Mouse (Mus musculus) neutrophil, adult 5-6 weeks (primary cell): ENCODE results near the gene Net1. TPM values are rescaled to one million over a fixed set of nuclear protein-coding genes. Genes with fewer than 3 reads are reported as not detected.
A peak's percentile ranks its signal among the peaks of the same experiment; 100 is the strongest.
"Not testable (repeated sequence)": the region's sequence is repeated elsewhere in the genome, so short reads cannot be mapped to it uniquely, and the experiment has no call there.

Source experiments
- ATAC-seq: fragments of 151-379, 151-347 bp; 2 replicates; pipeline ENCODE4 v1.8.0; 2017; ENCODE audit warnings: mild to moderate bottlenecking, moderate TSS enrichment; ENCODE audit not compliant: insufficient number of reproducible peaks, poor library complexity, low FRiP score, severe bottlenecking; ENCODE audit errors: extremely low read depth
- total RNA-seq: library from RNA; stranded (forward); fragments of 200-1000 nt; gene quantifications from 2 replicates; pipeline ENCODE4 v1.2.3, GENCODE M21; 2017

The Net1 gene
- total RNA-seq = 32.8 and 40.9 TPM in 2 replicates

DNA sequence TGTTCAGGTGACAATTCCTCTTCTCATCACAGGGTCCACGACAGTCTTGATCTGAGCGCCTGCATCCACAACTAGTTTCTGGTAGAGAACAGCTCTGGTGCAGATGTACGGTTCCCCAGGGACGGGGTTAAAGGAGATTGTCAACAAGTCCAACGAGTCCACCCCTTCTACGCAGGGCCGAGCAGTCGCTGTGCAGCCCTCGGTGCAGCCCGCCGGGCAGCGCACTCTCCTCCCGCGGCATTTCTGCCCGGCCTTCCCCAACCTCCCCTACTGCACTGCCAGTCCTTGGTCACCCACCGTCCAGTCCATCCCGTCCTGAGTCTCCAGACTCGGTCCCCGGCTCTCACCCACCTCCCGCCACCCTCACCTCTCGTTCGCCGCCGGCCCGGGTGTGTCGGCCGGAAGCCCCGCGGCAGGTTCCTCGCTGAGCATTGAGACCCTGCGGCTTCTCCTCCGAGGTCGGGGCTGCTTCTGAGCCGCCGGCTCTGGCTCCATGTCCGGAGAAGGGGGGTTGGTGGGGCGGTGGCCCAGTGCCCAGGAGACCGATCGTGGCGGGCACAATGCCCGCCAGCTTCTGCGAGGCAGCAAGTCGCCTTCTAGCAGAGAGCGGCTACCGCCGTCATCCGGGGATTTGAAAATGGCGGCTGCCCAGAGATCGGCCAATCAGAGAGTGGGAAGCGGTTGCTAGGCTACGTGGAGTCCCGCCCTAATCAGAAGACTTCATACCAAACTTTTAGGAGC is at the start of gene Net1, which contains the start of gene Tubal3:
Gene Net1, minus strand, starts transcription at position 650 of the 741 bp plus-strand sequence.
Gene Tubal3, plus strand, starts transcription at position 704 of the 741 bp plus-strand sequence.
- peak; percentile 95 for ATAC-seq

DNA sequence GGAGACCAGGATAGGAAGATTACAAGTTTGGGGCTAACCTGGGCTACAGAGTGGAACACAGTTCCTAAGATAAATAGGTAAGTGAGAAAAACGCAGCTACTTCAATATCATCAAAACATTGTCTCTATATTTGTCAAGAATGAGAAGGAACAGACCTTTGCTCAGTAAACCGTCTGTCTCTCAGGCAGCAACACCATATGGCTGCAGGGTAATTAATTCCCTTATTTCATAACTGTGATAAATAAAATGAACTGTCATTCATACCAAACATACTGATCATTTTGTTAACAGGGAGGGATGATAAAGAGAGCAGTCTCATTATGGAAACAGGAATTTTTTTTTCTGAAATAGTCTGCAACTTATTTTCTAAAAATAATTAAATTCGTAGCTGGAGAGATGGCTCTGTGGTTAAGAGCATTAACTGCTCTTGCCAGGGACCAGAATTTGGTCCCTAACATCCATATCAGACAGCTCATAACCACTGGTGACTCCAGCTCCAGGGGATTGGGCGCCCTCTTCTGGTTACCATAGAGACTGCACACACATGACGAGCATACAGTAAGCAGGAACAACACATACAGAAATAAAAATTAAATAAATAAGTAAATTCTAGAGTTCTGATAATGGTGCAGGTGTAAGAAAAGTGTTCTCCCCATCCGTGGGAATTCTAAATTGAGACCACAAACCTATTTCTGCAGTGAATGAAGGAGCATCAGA is 33.3 kb upstream of the Net1 start:
- no peak for ATAC-seq

- ATAC-seq = no peak
Measured at GRCm38 (mm10) chr13:3949477-3949876, 31.5 kb upstream of the Net1 start.

DNA sequence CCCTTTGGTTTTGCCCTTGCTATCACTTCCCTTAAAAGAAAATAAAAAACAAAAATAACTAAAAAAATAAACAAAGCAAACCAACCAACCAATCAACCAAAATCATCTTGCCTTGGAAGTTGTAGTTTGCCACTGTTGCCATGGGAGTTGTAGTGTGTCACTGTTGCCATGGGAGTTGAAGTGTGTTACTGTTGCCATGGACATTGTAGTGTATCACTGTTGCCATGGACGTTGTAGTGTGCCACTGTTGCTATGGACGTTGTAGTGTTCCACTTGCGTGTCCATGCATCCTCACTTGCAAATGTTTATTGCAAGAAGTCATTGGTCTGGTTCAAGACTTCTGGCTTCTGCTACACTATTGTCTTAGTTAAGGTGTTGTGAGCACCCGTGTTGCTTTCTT is 29.2 kb upstream of the Net1 start:
- ATAC-seq = no peak

DNA sequence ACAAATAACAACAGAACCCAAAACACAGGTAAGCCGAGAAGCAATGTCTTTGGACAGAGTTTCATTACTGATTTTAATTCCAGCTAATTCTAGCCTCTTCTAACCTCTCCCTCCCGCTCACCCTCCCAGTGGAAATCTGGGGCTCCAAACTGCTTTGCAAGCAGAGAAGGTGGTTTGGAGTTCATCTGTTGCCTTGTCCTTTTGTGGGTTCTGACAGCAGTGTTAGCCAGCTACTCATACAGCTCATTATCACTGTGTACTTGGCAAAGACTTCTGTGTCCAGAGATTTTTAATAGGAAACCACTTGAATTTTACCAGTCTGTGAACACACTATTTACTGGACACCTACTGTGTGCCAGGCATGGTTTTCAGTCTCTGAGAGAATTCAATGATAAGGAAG is 27.2 kb upstream of the Net1 start, which contains the start of gene Ucn3:
Gene Ucn3, minus strand, starts transcription at position 101 of the 400 bp plus-strand sequence.
- no peak for ATAC-seq

DNA sequence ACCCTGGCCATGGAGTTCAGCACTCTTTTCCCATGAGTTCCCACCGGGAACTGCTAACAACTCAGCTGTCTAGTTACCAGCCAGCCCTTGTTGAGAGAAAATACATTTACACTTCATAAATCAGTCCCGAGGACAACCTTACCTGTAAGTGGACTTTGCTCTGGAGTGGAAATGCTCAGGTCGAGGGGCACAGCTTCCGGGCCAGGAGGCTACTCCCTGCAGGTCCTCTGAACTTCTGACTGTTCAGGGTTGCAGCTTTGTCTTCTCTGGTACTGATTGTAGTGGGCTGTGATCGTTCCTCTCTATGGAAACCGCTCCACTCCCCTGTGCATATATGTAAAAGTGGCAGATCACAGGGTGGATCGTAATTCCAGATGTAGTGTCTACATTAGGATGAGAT is 26.7 kb upstream of the Net1 start:
- ATAC-seq = no peak

DNA sequence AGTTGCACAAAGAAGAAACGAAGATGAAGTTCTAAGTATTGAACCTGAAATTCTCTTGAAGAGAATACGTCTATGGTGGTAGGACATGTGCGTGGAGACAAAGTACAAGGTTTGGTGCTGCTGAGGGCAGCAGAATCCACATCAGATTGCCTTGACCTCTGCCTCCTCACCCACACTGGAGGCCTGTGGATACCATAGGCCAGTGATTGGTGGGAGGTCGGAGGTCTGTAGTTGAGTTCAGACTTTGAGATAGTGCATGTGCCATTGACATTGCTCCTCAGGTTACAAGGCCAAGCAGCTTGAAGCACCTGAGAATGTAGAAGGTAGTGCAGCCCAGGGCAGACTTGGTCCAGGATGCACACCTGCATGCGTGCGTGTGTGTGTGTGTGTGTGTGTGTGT is 8.0 kb upstream of the Net1 start:
- no peak for ATAC-seq

- no peak for ATAC-seq
Measured at GRCm38 (mm10) chr13:3925632-3926031, 7.6 kb upstream of the Net1 start.

DNA sequence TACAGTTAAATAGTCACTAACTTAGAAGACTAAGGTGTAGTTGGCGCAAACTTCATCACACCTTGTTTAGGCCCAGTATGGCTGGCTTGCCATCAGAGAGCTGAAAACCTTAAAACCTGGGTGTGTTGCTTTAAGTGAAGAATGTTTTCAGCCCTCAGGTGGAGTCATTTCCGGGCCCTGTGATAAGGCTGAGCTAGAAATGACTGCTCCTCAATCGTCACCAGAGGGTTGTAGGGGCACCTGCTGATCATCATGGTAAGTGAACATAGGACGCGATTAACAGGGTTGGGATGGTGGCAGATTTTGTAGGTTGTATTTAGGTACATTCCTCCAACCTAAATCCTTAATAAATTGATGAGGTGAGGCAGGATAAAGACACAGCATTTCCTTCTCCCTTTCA is 6.5 kb upstream of the Net1 start:
- ATAC-seq = no peak

- ATAC-seq = no peak
Measured at GRCm38 (mm10) chr13:3913504-3913903, 4.5 kb downstream of the Net1 start.

DNA sequence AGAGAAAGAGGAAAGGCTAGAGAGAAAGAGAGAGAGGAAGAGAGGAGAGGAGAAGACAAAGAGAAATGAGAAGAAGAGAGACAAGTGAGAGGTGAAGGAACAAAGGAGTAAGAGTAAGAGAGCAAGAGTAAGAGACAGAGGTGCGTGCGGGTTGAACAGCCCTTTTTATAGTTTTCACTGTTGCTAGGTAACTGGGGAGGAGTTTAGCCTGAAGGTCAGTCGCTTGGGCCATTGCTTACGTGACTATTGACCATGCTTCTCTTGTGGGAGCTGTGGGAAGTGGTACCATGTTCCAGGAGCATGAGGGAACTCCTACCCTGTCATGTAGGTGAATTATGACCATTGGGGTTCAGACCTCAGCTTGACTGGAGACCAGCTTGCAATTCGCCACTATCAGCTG is 7.7 kb downstream of the Net1 start:
- ATAC-seq = no peak

DNA sequence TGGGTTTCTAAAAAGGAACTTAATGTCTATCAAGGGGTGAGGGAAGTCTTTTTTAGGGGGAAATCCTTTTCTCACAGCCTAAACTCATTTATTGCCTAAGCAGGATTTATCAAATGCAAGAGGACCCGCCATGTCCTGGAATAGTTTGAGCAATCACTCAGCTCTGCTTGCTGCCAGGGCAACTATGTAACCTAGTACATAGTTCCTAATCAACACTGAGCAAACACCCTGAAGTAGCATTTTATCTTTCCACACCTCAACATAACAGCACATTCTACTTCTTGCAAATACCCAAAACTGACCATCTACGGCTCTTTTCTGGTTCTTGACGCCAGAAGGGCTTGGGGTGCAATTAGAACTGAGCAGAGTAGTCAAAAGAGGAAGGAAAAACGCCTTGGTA is 9.8 kb downstream of the Net1 start:
- no peak for ATAC-seq

DNA sequence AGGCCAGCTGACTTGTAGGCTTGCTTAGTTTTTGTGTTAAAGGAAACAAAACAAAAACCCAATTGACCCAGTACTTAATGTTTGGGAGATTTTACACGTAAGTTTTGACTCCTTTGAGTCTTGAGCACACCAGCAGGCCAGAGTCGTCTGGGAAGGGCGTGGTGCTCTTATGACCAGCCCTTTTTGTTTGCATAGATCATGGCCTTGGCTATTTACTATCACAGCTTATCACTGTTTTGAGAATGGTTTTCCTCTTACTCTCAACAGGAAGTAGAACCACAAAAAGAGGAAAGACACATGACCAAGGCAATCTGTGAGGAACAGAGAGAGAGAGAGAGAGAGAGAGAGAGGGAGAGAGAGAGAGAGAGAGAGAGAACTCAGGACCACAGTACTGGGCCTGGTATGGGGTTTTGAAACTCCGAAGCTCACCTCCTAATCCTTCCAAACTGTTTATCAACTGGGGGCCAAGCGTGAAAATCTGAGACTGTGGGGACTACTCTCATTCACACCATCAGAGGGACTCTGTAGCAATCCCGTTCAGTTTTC is 10.8 kb downstream of the Net1 start:
- ATAC-seq = no peak

GRCm38 (mm10) chr13:3899301-3899700 is 18.7 kb downstream of the Net1 start:
- no peak for ATAC-seq

GRCm38 (mm10) chr13:3898202-3898601 is 19.8 kb downstream of the Net1 start:
- not testable (repeated sequence) for ATAC-seq

GRCm38 (mm10) chr13:3896913-3897312 is 21.1 kb downstream of the Net1 start:
- peak; percentile 70 for ATAC-seq

DNA sequence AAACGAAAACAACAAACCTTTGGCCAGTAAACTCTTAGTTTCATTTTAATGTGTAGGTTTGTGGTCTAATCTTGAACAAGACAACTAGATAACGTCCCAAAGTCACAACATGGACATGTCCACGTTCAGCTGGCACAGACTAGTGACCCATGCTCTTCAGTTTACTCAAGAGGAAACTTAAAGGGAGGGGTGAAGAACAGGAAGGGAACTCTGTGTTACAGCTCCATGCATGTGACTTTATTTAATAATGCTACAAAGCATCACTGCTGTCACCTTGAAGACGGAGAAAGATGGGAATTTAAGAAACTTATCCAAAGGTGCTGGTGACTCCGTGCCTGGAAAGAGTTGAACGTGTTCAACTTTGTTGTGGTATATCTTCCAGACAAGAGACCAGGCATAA is 22.0 kb downstream of the Net1 start:
- no peak for ATAC-seq

DNA sequence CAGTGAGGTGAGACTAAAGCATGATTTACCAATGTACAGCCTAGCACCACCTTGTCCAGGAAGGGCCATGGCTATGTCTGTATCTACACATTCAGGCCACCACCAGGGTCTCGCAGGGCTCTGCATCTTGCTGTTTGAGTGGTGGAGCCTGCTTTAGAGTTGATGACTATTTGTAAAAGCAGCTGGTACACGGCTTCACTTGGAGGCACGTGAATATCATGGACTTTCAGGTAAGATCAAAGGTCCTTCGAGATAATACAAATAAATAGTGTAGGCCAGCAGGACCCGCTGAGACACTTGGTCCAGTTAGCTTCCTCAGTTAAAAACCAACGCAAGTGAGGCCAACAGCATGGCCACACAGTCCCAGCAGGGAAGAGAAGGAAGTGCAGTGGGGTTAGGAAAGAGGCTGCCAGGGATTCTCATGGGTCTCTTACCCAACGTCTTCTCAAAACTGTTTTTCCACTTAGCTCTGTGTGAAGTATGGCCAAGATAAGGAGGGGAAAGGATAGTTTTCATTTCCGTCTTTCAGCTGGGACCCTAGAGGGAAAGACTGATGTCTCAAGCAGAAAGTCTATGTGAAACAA is 22.5 kb downstream of the Net1 start:
- no peak for ATAC-seq

DNA sequence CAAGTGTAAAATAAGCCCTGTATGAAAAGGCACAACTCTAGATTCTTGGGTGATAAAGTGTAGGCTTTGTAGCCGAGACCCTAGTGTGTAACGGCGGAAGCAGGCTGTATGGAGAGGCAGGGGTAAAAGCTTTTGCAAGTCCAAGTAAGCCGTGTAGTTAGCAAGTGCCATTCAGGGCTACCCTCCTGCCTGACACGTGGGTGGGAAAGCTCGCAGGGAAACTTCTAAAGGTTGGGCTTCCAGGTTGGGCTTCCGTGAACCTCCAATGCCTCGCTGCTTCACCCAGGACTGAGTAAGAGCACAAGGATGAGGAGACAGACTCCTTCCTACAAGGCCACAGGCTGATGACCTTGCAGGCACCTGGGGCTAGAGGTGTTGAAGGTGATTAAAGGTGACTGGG is 23.5 kb downstream of the Net1 start:
- ATAC-seq = no peak
